Mouse (Mus musculus) layer of hippocampus, adult 8-10 months (tissue): ENCODE data around the gene Enc1. TPM values are rescaled to one million over a fixed set of nuclear protein-coding genes. Genes with fewer than 3 reads are reported as not detected.
A peak's percentile ranks its signal among the peaks of the same experiment; 100 is the strongest.

ENCODE experiments used
- DNase-seq, 2 experiments: peaks; one replicate each; pipeline ENCODE4 v3.0.0; 2022; ENCODE audit warnings: low spot score in 2 of 2
- total RNA-seq, 4 experiments: library from RNA; stranded (reverse); gene quantifications; 2 replicates each; pipeline ENCODE4 v1.2.4; 2022

Enc1 gene
- total RNA-seq, 4 experiments from 2014 or later: 584 to 717 (median 649) TPM

DNA sequence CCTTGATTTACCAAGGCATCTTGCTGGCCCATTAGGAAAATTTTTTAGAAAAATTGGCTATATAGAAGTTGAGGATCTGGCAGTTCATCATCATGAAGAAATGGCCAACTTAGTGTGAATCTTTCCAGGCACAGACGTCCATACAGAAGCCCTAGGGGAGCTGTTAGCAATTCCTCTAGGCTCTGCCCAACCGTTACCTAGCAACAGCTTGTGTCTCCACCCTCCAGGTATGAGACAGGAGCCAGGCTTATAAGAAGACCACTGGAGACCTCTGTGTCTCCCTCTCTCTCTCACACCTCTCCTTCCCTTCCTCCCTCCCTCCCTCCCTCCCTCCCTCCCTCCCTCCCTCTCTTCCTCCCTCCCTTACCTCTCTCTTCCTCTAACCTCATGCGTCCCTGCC lies 49.8 kb downstream of the Enc1 start:
- DNase-seq: no peak

DNA sequence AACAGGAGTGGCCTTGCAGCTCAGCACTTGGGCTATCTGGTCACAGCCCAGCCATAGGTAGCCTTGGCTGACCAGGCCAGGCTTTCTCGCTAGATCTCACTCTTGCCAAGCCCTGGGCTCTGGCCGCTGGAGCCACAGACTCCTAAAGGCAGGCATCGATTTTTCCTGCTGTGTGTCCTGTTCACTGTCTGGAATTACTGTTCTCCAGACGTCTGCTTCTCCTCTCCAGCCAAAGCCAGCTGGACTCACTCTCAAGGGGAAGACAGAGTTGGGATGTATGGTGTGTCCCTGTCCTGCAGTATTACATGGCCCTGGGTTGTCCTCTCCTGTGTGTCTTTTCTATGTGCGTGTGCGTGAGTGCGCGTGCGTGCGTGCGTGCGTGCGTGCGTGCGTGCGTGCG lies 50.4 kb downstream of the Enc1 start:
- DNase-seq: no peak

DNA sequence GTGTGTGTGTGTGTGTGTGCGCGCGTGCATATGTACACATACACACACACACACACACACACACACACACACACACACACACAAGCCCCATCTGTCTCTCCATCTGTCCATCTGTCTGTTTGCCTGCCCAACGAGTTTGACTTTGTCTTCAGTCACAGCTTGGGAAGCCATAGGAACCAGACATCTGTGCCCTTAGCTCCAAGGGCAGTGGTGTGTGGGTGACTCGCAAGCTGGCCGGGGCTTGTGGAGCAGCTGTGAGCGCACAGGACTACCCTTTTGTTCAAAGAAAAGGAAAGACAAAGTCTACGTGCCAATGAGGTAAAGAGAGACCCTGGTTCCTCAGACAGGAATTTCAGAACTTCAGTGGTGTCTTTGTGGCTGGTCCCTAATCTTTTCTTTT lies 51.1 kb downstream of the Enc1 start:
- DNase-seq: peak; percentile 23 to 39

DNA sequence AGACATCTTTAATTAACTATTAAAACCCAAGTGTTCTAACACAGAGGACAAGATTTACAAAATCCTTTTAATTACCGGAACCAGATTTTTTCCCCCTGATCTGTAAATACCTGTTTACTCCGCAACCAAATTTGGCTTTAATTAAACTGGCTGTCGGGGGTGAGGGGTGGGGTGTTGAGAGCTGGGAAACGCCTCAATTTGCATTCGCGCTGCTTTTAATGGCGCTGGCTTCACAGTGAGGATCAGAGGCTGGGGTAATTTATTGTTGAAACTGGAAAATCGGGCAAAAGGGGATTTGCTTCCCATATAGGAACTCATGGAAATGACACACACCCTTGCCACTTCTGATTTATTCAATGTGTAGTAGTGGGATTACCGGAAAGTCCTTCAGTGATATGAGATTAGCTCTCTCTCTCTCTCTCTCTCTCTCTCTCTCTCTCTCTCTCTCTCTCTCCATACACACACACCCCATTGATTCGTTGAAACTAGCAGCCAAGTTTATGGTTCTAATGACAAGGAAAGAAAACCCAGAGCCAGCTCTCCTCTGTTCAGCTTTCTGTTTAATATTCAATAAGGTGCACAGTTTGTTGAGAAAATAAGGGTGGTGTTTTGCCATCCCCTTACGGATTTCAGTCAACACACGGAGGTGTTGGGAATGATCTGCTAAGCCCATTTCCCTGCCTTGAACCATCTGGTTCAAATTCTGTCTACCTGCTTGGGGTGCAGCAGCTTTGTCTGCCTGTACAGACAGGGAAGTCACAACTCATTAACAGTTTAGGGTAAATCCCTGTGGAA lies 51.7 kb downstream of the Enc1 start:
- DNase-seq: no peak

DNA sequence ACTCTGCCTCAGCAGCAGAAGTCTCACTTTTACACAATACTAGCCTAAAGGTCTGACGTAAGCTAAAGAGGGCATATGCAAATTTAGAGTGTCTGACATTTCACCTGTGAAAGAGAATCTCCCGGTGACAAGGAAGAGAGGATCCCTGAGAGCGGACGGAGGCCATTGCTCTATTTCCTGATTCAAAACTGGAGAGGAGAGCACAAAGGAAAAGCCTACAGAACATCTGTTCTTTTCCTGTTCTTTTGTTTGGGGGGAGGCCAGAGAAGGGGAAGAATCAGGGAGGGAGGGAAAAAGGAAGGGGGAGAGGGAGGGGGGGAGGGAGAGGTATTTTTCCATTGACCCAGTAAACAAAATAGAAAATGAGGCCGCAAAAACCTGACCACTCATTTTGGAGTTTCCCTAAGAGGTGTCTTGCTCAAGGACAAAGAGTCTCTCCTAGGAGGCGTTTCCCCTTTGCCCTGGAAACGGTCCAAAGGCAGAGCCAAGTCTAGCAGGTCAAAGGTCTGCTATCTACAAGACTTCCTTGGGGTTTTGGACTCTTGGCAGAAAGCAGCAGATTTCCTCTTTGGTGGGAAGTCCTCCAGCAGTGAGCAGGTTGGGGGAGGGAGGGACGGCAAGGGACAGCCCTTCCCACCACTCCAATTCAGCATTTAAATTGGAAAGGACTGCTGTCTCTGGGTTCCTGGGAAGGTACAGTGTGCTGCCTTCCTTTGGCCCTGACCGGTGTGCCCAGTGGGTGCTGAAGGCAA lies 54.4 kb downstream of the Enc1 start:
- DNase-seq: no peak

DNA sequence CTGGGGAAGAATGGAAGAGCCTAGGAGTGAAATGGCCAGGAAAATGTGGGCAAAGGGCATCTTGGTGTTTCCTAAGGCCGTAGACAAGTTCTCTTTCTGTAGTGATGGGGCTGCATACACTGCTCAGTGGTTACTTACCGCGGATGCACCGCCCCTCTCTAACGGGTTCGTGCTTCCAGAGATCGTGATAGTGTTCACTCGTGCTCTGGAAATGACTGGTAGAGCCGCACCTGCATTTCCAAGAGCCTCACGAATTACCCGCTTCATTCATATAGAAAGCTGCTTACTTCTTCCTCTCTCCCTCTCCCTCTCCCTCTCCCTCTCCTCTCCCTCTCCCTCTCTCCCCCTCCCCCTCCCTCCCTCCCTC lies 54.9 kb downstream of the Enc1 start:
- no peak for DNase-seq

DNA sequence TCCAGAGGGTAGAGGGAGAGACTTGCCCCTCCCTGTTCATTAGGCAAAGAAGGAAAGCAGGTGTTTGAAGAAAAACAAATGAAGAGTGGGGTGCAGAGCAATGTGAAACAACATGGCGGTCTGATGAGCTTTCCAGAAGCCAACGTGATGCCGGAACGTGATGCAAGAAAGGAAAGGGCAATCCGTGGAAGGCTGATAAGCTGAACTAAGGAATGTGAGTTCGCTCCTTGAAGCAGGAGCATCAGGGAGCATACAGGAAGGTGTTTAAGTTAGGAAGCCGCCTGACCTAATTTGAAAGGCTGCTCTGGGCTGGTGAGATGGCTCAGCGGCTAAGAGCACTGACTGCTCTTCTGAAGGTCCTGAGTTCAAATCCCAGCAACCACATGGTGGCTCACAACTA lies 55.4 kb downstream of the Enc1 start:
- DNase-seq: no peak

DNA sequence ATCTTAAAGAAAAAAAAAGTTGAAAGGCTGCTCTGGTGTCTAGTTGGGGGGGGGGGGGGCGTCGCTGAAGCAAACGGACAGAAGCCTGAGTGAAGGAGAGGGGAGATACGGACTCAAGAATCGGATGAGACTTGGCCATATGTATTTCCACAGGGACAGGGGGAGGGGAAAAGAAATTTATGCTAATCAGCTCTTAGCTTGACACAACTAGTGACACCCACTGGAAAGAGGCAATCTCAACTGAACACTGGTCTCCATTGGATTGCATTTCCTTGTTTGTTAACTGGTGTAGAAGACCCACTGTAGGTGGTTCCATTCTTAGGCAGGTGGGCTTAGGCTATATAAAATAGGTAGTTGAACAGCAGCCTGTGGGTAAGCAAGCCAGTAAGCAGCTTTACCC lies 55.9 kb downstream of the Enc1 start:
- no peak for DNase-seq

DNA sequence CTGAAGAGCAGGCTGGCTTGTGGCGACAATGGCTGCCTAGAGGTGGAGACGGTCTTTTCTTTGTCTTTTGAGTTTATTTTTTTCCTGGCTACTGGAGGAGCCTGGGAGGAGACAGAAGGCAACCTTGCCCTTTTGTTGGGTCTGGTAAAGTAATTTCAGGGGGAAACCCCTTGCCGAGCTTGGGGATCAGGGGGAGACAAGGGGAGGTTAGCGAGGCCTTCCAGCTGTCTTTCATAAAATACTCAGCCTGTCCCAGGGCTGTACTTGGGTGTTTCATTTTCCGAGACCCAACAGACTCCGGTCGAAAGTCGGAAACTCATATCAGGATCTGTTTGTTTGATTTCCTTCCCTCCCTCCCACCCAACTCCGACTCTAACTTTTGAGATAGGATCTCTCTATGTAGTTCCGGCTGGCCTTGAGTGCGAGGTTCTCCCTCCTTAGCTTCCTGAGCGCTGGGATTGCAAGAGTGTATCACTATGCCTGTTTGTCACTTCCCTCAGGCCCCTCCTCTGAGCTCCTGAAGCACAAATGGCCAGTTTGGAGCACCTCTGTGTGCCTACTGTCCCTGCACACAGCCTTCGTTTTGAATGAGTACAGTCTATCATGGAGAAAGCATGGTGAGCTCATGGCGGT lies 56.6 kb downstream of the Enc1 start:
- no peak for DNase-seq

DNA sequence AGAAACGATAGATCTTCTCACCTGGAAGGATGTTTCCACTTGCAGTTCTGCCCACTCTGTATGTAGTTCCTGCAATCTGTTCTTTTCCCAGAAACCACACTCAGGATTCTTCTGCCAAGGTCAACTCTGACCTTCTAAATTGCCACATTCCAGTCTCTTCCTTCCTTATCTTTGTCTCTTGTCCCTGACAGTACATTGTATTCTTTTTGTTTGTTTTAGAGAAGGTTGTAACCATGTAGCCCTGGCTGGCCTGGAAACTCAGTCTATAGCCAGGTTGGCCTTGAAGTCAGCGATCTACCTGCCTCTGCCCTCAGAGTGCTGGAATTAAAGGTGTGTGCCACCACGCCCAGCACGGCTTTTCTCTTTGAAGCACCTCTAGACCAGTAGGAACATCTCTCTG lies 58.0 kb downstream of the Enc1 start:
- DNase-seq: no peak

DNA sequence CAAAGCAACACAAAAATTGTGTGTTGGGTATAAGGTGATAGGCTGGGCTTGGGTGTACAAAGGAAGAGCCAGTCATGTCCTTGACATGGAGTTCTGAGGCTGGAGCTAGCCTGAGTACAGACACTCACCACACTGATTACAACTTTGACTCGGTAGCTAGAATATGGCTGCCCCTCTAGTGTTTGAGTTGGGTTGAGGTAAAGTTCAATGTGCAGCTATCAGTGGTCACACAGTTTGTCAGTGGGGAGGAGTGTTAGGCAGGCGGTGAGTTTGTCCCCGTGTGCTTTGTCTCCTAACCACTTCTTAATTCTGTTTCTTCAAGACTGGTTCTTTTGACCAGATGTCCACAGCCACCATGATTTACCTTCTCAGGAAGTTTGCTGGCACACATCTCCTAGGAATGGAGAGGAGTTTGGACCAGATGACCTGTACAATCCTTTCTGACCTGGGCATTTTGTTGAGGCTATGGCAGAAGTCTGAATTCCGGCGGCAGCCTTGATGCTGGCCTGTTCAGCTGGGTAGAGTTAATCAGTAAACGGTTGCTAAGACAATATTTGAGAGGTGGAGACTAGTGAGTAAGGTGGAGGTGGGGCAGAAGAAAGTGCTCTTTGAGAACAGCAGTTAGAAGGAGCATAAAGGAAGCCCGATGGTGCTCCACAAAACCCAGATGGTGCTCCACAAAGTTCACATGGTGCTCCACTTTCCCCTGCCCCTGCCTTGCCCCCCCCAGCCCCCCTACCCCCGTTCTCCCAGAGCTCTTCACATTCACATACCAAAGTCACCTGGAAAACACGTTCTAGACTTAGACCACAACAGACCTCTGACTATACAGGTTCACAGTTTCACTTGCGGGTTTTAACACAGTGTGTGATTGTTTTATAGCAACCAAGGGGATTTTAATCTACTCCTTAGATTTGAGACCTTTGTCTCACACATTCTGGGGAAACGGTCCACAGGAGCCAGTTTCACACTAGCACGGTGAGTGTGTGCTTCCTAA lies 59.3 kb downstream of the Enc1 start:
- no peak for DNase-seq

Other genes with a start within 250 kb of the Enc1 start
- not detected for gene 1700029F12Rik, start 206.7 kb upstream of the Enc1 start, total RNA-seq
- 10 to 100 TPM; 38.5 to 43.1 (median 40.1) TPM for gene Fam169a, start 173.8 kb upstream of the Enc1 start, total RNA-seq
- under 1 TPM in 2 of 4 experiments, not detected in 2; 0.43 to 0.87 TPM for gene Gm6169, start 141.9 kb upstream of the Enc1 start, total RNA-seq
- 10 to 100 TPM; 24.0 to 36.5 (median 30.5) TPM for gene Gfm2, start 103.2 kb upstream of the Enc1 start, total RNA-seq
- gene Nsa2, start 103.2 kb upstream of the Enc1 start, total RNA-seq: 10 to 100 TPM; 33.2 to 55.1 (median 44.1) TPM
- gene Hexb, start 42.7 kb upstream of the Enc1 start, total RNA-seq: 100 to 1,000 TPM; 114 to 546 (median 290) TPM